Mouse (Mus musculus) midbrain, embryonic 14.5 days (tissue): ENCODE measurements around the gene Cuta. TPM values are rescaled to one million over a fixed set of nuclear protein-coding genes. Genes with fewer than 3 reads are reported as not detected.
A peak's percentile ranks its signal among the peaks of the same experiment; 100 is the strongest.

Source experiments
- ATAC-seq: fragments of 200-750 bp; cut with Nextera tagmentation; 2 replicates; pipeline ENCODE4 v1.8.0; 2017; ENCODE audit warnings: moderate number of reproducible peaks, moderate library complexity; ENCODE audit not compliant: low FRiP score, low TSS enrichment
- DNase-seq: peaks from one replicate; pipeline ENCODE4 v3.0.0-alpha.2; 2015
- H3K27ac ChIP-seq: fragments of 300-500 bp; sonication (generic); replicated peaks from 2 replicates; pipeline ENCODE4 v1.5.1; 2014; ENCODE audit warnings: mild to moderate bottlenecking, low read depth, low read length, moderate library complexity
- H3K27me3 ChIP-seq: fragments of 300-500 bp; sonication (generic); 2 replicates; pipeline ENCODE4 v1.6.1; 2014; ENCODE audit warnings: low read length, control low read depth, mixed read lengths; ENCODE audit not compliant: control insufficient read depth, insufficient read depth
- H3K36me3 ChIP-seq: fragments of 300-500 bp; sonication (generic); 2 replicates; pipeline ENCODE4 v1.6.1; 2014; ENCODE audit warnings: low read length, control low read depth; ENCODE audit not compliant: control insufficient read depth, insufficient read depth
- H3K4me1 ChIP-seq: fragments of 300-500 bp; sonication (generic); 2 replicates; pipeline ENCODE4 v1.6.1; 2014; ENCODE audit warnings: mild to moderate bottlenecking, antibody characterized with exemption, low read length, control low read depth; ENCODE audit not compliant: control insufficient read depth, insufficient read depth
- H3K4me2 ChIP-seq: fragments of 300-500 bp; sonication (generic); 2 replicates; pipeline ENCODE4 v1.6.1; 2014; ENCODE audit warnings: mild to moderate bottlenecking, low read length, moderate library complexity
- H3K4me3 ChIP-seq: fragments of 300-500 bp; sonication (generic); replicated peaks from 2 replicates; pipeline ENCODE4 v1.5.1; 2014; ENCODE audit warnings: low read depth, low read length
- H3K9ac ChIP-seq: fragments of 300-500 bp; sonication (generic); replicated peaks from 2 replicates; pipeline ENCODE4 v1.6.1; 2014; ENCODE audit warnings: mild to moderate bottlenecking, low read length, moderate library complexity
- H3K9me3 ChIP-seq: fragments of 300-500 bp; sonication (generic); 2 replicates; pipeline ENCODE4 v1.6.1; 2016; ENCODE audit warnings: low read length, control low read depth, mixed read lengths; ENCODE audit not compliant: control insufficient read depth
- WGBS: fragments of 180-500 bp; shearing (Covaris S2); extraction: QIAGEN DNeasy Blood & Tissue Kit; methylation state at CpG from one replicate; pipeline ENCODE4 v1.1.7; 2014; 5-methylcytosine and 5-hydroxymethylcytosine counted together
- polyA plus RNA-seq: library from polyadenylated mRNA; unstranded; fragments of >200 nt; fragmentation: Nextera tagmentation; extraction: Ambion mirVana; gene quantifications from 2 replicates; pipeline ENCODE4 v1.2.1, GENCODE M21; 2014

The Cuta gene
- polyA plus RNA-seq, 1 experiment from 2014 or later: 108 TPM

DNA sequence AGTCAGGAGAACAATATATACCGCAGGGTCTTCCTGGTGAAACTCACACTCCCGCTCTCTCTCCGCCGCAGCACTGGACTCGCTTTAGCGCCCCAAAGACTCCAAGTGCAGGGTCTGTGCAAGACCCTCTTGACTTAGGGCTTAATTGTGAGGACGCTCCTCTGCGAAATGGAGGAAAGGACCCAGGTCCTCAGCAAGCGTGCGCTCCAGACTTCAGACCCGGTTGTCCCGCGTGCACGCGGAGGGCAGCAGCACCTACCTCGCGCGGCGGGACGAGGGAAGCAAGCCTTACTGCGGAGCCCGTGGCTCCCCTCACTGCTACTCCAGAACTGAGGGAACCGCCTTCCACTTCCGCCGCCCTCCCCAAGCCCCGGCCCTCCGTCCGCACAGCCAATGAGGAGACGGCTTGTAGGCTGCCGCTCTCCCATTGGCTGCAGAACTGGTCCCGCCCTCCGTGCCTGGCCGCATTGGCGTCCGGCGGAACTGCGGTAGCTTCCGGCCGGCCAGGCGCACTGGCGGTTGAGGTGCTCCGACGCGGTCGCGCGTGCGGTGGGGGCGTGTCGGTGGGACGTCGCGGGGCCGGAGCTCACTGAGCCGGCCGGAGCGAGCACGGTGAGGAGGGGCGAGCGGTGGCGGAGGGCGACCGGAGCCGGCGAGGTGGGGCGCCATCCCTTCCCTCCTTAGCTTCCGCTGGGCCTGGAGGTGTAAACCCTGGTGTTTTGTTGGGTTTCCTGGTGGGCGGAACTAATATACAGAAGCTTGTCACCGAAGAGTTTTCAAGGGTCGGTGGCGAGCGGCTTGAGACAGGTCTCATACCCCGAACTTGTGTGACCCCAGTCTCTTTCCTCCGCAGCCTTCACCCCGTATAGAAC is 33.6 kb upstream of the Cuta start, which contains the start of gene Zbtb9:
Gene Zbtb9, plus strand, starts transcription at position 465 of the 872 bp plus-strand sequence.
- peaks cover 23% of the 10 kb centered on the region for H3K4me1 ChIP-seq
- H3K9me3 ChIP-seq: no peaks in the 10 kb centered on the region
- DNase-seq (peak; percentile 97), ATAC-seq (peak; percentile 99)
- peaks cover 61% of the 10 kb centered on the region for H3K36me3 ChIP-seq
- under 1% methylated on average over 74 of the region's 75 CpGs for WGBS
- H3K27me3 ChIP-seq: no peaks in the 10 kb centered on the region
- peak within 1 kb of the TSS; percentile 71 for H3K27ac ChIP-seq
- H3K9ac ChIP-seq: peak within 1 kb of the TSS; percentile 72
- peak within 1 kb of the TSS; percentile 92 for H3K4me2 ChIP-seq
- peak within 1 kb of the TSS; percentile 79 for H3K4me3 ChIP-seq

DNA sequence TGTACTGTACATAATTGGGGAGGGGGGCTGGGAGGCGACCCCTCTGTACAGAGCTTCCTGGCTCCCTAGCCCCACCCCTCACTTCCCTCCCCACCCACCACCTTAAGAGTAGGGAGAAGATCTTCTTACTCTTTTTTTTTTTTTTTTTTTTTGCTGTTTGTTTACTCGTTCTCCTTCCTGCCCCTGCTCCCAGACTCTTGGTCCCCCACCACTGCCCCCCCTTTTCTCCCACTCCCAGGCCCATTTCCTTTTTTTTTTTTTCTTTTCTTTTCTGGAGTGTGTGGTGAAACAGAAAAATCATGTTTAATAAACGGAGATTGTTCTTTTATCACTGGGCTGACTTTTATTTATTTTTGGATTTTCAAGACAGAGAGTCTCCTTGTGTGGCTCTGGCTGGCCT is 32.7 kb upstream of the Cuta start:
- H3K9me3 ChIP-seq: no peaks in the 10 kb centered on the region
- H3K4me3 ChIP-seq: peak overlapping the region; percentile 79
- H3K4me1 ChIP-seq: peaks cover 23% of the 10 kb centered on the region
- ATAC-seq (no peak), DNase-seq (no peak)
- no peaks in the 10 kb centered on the region for H3K27me3 ChIP-seq
- 6% methylated on average over 3 of the region's 3 CpGs for WGBS
- H3K9ac ChIP-seq: peak overlapping the region; percentile 72
- H3K4me2 ChIP-seq: peak overlapping the region; percentile 92
- H3K36me3 ChIP-seq: peaks cover 64% of the 10 kb centered on the region
- peak overlapping the region; percentile 71; the same call in 1 of the 2 replicates for H3K27ac ChIP-seq

DNA sequence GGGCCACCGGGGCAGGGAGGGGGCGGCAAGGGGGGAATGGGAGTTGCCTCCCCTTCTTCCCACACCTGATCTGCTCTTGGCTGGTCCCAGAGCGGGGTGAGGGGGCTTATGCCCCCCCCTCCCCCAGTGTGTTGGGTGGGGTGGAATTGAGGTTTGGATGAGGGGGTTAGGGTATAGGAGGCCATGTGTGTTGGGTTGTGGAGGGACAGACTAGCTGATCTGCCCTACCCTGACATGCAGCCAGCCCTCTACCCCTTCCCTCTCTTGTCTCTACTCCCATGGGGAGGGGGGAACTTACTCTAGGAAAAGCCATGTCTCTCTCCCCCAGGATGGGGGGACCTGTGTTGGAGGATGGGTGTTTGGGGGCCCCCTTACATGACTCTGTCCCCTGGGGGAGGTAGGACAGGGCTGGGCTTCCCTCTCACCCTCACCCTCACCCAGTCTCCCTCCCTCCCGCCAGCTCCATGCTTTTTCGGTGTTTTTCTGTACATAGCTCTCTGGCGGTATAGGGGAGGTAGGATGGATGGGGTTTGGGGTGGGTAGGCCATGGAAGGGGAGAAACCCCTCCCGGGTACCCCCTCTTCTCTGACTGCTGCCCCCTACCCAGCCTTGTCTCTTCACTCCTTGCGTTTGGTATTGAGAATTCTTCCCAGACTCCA is 32.0 kb upstream of the Cuta start:
- H3K4me2 ChIP-seq: no peak overlapping the region
- no peak overlapping the region for H3K4me3 ChIP-seq
- DNase-seq (no peak), ATAC-seq (no peak)
- no peaks in the 10 kb centered on the region for H3K27me3 ChIP-seq
- H3K36me3 ChIP-seq: peaks cover 64% of the 10 kb centered on the region
- WGBS: 58% methylated on average over 8 of the region's 8 CpGs
- H3K4me1 ChIP-seq: peaks cover 20% of the 10 kb centered on the region
- no peaks in the 10 kb centered on the region for H3K9me3 ChIP-seq
- H3K9ac ChIP-seq: no peak overlapping the region
- H3K27ac ChIP-seq: no peak overlapping the region

- Histone ChIP-seq H3K4me1 (peaks cover 14% of the 10 kb centered on the region), H3K36me3 (peaks cover 64% of the 10 kb centered on the region), H3K9me3 (no peaks in the 10 kb centered on the region), H3K9ac (no peak overlapping the region), H3K27ac (no peak overlapping the region), H3K27me3 (no peaks in the 10 kb centered on the region), H3K4me2 (no peak overlapping the region), H3K4me3 (no peak overlapping the region)
- DNase-seq (no peak), ATAC-seq (no peak)
- WGBS: 82% methylated on average over 12 of the region's 12 CpGs
Measured at GRCm38 (mm10) chr17:26970221-26970620, 30.9 kb upstream of the Cuta start.

- no peak overlapping the region for H3K4me3 ChIP-seq
- peaks cover 68% of the 10 kb centered on the region for H3K36me3 ChIP-seq
- no peaks in the 10 kb centered on the region for H3K27me3 ChIP-seq
- no peak overlapping the region for H3K9ac ChIP-seq
- H3K4me2 ChIP-seq: no peak overlapping the region
- H3K9me3 ChIP-seq: no peaks in the 10 kb centered on the region
- DNase-seq (no peak), ATAC-seq (no peak)
- 87% methylated on average over 6 of the region's 6 CpGs for WGBS
- H3K27ac ChIP-seq: no peak overlapping the region
- H3K4me1 ChIP-seq: peaks cover 14% of the 10 kb centered on the region
Measured at GRCm38 (mm10) chr17:26969257-26969656, 29.9 kb upstream of the Cuta start.

DNA sequence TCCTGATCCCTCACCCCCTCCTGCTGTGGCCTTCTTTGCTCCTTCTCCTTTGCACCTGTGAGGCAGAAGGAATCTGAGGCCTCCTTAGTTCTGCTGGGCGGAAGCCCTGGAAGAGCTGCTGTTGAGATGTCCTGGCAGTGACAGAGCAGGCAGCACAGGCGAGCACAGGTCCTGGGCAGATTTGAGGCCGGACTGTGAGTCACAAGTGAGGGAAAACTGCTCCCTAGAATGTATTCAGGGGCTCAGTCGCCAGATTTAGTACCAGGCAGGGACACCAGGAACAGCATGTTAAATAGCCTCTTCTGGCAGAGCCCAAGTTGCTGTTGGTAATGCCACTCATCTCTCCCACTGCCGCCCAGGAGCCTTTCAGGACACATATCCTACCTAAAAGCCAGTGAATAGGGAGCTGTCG is 28.8 kb upstream of the Cuta start:
- no peak overlapping the region for H3K4me3 ChIP-seq
- WGBS: 79% methylated on average over 6 of the region's 6 CpGs
- H3K36me3 ChIP-seq: peaks cover 75% of the 10 kb centered on the region
- no peak overlapping the region for H3K4me2 ChIP-seq
- H3K27me3 ChIP-seq: no peaks in the 10 kb centered on the region
- 0 out of 2 replicates have a peak, but pooled peaks cover 6% of the 10 kb centered on the region for H3K4me1 ChIP-seq
- DNase-seq (no peak), ATAC-seq (no peak)
- no peaks in the 10 kb centered on the region for H3K9me3 ChIP-seq
- H3K9ac ChIP-seq: no peak overlapping the region
- H3K27ac ChIP-seq: no peak overlapping the region

DNA sequence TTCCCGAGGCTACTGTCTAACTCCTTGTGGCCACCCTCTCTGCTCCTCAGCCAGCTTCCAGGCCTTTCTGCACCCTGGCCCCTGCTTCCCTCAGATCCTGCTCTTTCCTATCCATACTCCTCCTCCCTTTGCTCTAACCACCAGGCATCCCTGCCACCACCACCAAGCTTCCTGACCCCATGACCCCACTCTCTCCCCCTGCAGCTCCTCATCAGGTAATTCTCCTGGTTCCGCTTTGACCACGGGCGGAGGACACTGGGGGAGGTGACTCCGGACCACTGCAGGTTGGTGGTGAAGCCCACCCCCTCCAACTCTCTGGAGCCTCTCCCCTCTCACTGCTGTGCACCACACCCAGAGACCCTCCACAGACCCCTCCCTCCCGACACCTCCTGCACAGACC is 28.1 kb upstream of the Cuta start:
- Histone ChIP-seq H3K9ac (no peak overlapping the region), H3K4me2 (no peak overlapping the region), H3K27ac (no peak overlapping the region), H3K9me3 (no peaks in the 10 kb centered on the region), H3K27me3 (no peaks in the 10 kb centered on the region), H3K36me3 (peaks cover 83% of the 10 kb centered on the region), H3K4me1 (0 out of 2 replicates have a peak, but pooled peaks cover 6% of the 10 kb centered on the region), H3K4me3 (no peak overlapping the region)
- 91% methylated on average over 6 of the region's 6 CpGs for WGBS
- ATAC-seq (no peak), DNase-seq (no peak)

GRCm38 (mm10) chr17:26966993-26967392 is 27.6 kb upstream of the Cuta start:
- no peak for DNase-seq
- peaks cover 88% of the 10 kb centered on the region for H3K36me3 ChIP-seq
- WGBS: 91% methylated on average over 11 of the region's 11 CpGs

More at GRCm38 (mm10) chr17:26966993-26967392, 27.6 kb upstream of the Cuta start:
- Histone ChIP-seq H3K4me2 (no peak overlapping the region), H3K4me3 (no peak overlapping the region), H3K9ac (no peak overlapping the region), H3K27me3 (no peaks in the 10 kb centered on the region), H3K9me3 (no peaks in the 10 kb centered on the region), H3K4me1 (0 out of 2 replicates have a peak, but pooled peaks cover 3% of the 10 kb centered on the region), H3K27ac (no peak overlapping the region)
- no peak for ATAC-seq
